Mouse (Mus musculus) erythroblast, embryonic 14.5 days (primary cell): ENCODE measurements around the gene Cd4.

Experiments
- GATA1 ChIP-seq: IDR thresholded peaks from 2 replicates; pipeline ENCODE4 v1.6.1; 2012; ENCODE audit warnings: low read length, inconsistent platforms, mixed read lengths
- TAL1 ChIP-seq: IDR thresholded peaks from 3 replicates; pipeline ENCODE4 v1.6.1; 2012; ENCODE audit warnings: low read length, inconsistent platforms, mixed read lengths

- TF ChIP-seq TAL1 = no peak
- TF ChIP-seq GATA1 = no peak
These were observed 26.2 kb downstream of the Cd4 start for GRCm38 (mm10) chr6:124861802-124862201.
